Mouse (Mus musculus): ENCODE measurements around the gene Ccdc182.

Gene Ccdc182

GRCm38 (mm10) chr11:88327016-88327415 is 33.2 kb downstream of the Ccdc182 start:
- DNase-seq (ENCODE audit: low spot score in 2 of 2): no peak

- no peak for DNase-seq (ENCODE audit: low spot score in 2 of 2)
These were observed 35.1 kb downstream of the Ccdc182 start for GRCm38 (mm10) chr11:88328813-88329595.

DNA sequence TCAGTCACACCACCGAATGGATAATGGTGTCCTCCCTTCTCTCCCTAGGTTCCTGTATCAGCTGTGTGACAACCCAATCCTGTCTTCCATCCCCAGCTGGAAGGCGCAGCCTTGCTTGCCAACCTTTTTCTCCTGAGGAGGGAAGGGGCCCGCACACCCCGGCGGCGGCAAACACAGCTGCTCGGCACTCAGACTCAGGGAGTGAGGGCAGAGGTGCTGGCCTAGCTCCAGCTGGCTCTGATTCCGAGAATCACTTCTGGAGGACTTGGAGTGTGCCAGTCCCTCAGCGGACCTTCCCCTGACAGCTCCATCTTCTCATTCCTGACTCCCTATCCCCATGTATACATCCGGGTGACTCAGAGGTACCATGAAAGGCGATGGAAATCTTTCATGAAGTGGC is 36.9 kb downstream of the Ccdc182 start:
- DNase-seq (ENCODE audit: low spot score in 2 of 2): no peak

DNA sequence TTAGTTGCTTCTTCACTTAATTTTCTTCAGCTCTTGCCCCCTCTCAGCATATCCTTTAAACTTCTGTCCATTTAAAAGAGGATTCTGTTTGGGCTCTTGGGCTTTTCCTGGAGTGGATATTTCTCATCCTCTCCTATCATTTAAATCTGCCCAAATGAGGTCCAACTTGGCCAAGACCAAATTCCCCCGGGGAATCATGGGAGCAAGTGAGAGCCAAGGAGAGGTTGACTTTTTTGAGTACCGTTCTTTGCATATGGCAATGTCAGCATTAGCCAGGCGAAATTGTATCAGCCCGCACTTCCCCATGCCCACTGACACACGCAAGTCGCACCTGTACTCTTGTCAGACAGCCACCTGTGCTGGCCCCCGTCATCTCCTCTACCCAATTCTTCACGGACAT is 37.9 kb downstream of the Ccdc182 start:
- DNase-seq (ENCODE audit: low spot score in 2 of 2): no peak

DNA sequence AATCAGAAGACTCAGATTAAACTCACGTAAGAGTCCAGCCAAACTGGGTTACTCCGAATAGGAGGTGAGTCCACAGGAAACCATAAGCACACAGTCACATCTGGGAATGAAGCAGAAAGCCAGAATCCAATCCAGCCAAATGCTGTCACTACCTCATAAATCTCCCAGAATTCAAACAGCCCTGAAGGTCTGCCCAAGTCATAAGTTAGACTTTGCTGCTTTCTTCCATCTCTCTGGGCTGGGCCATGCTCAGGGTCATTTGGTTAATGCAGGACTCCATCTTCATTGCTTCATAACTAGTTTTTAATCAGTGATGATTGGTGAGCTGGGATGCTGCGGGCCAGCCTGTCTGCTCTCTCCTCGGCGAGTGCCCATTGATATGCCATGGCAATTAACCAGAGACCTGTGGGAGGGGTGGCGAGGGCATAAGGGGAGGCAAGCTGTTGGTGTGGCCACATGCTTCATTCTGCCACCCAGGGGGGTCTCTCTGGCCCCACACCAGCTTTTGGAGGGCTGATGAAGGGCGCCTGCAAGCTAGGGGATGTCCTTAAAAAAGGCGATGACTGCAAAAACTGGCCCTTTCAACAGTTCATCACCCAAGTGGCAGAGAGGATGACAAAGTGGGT is 38.6 kb downstream of the Ccdc182 start:
- no peak for DNase-seq (ENCODE audit: low spot score in 2 of 2)

DNA sequence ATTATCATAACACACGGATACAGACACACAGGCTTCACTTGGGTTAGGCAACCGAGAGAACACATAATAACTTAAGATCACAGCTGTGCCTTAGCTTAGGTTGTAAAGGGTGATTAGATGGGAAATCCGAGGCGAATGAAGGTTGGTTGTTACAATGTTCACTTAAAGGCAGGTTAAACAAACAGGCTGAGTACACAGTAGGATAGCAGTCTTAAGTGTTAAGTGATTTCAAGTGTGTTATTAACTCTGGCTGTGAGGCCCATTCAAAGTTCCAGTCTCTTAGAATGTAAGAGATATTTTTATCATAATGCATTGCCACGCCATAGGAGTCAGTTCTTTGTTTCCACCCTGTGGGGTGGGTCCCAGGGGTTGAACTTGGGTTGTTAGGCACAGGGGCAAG is 41.0 kb downstream of the Ccdc182 start:
- DNase-seq (ENCODE audit: low spot score in 2 of 2): no peak

DNA sequence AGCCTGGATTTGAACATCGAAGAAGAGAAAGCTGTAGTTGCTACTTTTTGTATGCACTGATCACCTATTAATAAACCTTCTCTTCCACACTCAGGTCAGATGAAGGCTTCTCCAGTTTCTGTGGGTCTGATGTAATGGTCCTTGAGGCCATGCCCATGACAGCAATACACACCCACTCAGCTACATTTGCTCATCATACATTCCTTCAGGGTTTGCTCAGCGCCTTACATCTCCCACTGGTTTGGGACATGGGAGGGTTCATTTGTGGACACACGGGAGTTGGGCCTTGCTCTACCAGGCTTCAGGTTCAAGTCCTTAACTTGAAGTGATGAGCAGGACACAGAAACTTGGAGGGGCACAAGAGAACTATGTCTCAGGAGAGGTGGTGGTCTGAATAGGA is 44.1 kb downstream of the Ccdc182 start:
- no peak for DNase-seq (ENCODE audit: low spot score in 2 of 2)
